Mouse (Mus musculus): ENCODE measurements around the gene Rnf114. TPM values are rescaled to one million over a fixed set of nuclear protein-coding genes. Genes with fewer than 3 reads are reported as not detected.

Gene Rnf114
- polyA plus RNA-seq, 1 experiment, result 101 TPM

GRCm38 (mm10) chr2:167565682-167566081, 73.2 kb downstream of the Rnf114 start:
- H3K27ac ChIP-seq (ENCODE audit: insufficient read depth, low read length), result no peak overlapping the region
- H3K27me3 ChIP-seq (ENCODE audit: control insufficient read depth, insufficient read depth, low read length), result no peaks in the 10 kb centered on the region
- TF ChIP-seq POLR2A (IDR thresholded peaks at IDR 0.05; ENCODE audit: borderline replicate concordance, insufficient read depth, low read length), result no peak
- TF ChIP-seq CTCF (IDR thresholded peaks at IDR 0.05; ENCODE audit: borderline replicate concordance, insufficient read depth, low read depth, low read length), result no peak
- no peaks in the 10 kb centered on the region for H3K4me1 ChIP-seq (ENCODE audit: control insufficient read depth, insufficient read depth, low read length)
- H3K4me3 ChIP-seq (replicated peaks; ENCODE audit: insufficient read depth, low read depth, low read length), result no peak overlapping the region
- no peak for DNase-seq
- 51% methylated on average over 19 of the region's 19 CpGs for WGBS

Other genes with a start within 250 kb of the Rnf114 start
- 53.5 and 59.4 TPM in 2 replicates for gene B4galt5, start 143.5 kb upstream of the Rnf114 start, polyA plus RNA-seq (2012; rRNA removed)
- gene Slc9a8, start 70.9 kb upstream of the Rnf114 start, polyA plus RNA-seq (2012; rRNA removed), result 60.9 and 63.5 TPM in 2 replicates
- 80.2 and 88.0 TPM in 2 replicates for gene Spata2, start 242 bp downstream of the Rnf114 start, polyA plus RNA-seq (2012; rRNA removed)
- 1.1 and 1.9 TPM in 2 replicates for gene Snai1, start 45.5 kb downstream of the Rnf114 start, polyA plus RNA-seq (2012; rRNA removed)
- 195 and 219 TPM in 2 replicates for gene Ube2v1, start 139.4 kb downstream of the Rnf114 start, polyA plus RNA-seq (2012; rRNA removed)
- gene Gm20431, start 168.9 kb downstream of the Rnf114 start, polyA plus RNA-seq (2012; rRNA removed), result 12.2 and 15.1 TPM in 2 replicates
- 8.2 and 8.7 TPM in 2 replicates for gene Cebpb, start 196.3 kb downstream of the Rnf114 start, polyA plus RNA-seq (2012; rRNA removed)
- gene Tmem189, start 197.2 kb downstream of the Rnf114 start, polyA plus RNA-seq (2012; rRNA removed), result 105 and 113 TPM in 2 replicates